Mouse (Mus musculus): Measurements from ENCODE around the gene Adprh. TPM values are rescaled to one million over a fixed set of nuclear protein-coding genes. Genes with fewer than 3 reads are reported as not detected.

Gene Adprh
- 10 to 100 TPM; 41.1 to 42.7 TPM for total RNA-seq (2023)

GRCm38 (mm10) chr16:38452442-38453202 is at the start of gene Adprh:
Gene Adprh, minus strand, starts transcription at chr16:38452703.

DNA sequence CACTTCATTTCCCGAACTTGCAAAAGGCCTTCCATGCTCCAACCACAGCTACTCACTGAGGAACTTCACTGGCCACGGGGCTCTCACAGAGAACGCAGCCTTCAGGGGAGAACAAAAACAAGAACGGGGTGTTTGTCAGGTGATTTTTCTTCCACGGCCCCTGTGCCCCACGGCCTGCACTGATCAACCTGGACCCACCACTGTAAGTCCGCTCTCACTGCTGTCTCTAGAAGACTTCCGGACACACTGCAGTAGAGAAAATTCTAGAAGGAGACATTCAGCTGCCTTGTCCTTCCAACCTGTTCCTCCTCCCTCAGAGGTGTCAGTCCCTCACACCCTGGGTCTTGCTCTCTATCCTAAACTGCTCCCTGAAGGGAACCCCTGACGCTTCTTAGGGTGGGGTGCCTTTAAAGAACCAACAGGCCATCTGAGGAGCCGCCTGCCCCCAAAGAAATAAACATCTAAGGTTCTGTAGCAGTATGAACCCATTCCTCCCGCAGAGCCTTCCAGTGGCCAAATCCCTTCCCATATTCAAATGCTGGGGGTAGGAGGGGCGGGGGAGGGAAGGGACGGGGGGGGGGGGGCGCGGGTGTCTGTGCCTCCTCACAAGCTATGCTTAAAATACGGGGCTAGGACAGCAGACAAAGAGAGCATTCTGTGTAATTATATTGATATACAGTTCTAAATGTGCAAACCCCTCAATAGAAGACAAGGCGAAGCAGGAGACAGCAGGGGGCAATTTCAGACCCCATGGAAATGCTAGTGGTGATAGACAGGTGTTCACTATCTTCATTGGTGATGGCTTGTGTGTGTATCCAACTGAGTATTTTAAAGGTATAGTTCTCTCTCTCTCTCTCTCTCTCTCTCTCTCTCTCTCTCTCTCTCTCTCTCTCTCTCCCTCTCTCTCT is 3.3 kb upstream of the Adprh start, which contains the start of gene Cd80:
TSS of gene Cd80 (plus strand) at position 51 of the 908 bp plus-strand sequence.

GRCm38 (mm10) chr16:38432498-38433425 is 19.7 kb downstream of the Adprh start, which contains the start of gene Pla1a:
Gene Pla1a, minus strand, starts transcription at chr16:38433145.

Other genes with a start within 250 kb of the Adprh start
- gene Nr1i2, start 157.9 kb downstream of the Adprh start, total RNA-seq (2023), result not detected
- gene Maats1, start 110.6 kb downstream of the Adprh start, total RNA-seq (2023), result not detected
- 10 to 100 TPM; 80.4 to 80.6 TPM for gene Cox17, start 105.7 kb downstream of the Adprh start, total RNA-seq (2023)
- not detected for gene Gm21987, start 105.7 kb downstream of the Adprh start, total RNA-seq (2023)
- 1 to 10 TPM; 4.3 to 4.5 TPM for gene Popdc2, start 90.5 kb downstream of the Adprh start, total RNA-seq (2023)
- gene Pla1a, start 19.6 kb downstream of the Adprh start, total RNA-seq (2023), result under 1 TPM; 0.20 to 0.22 TPM
- gene Cd80, start 2.9 kb upstream of the Adprh start, total RNA-seq (2023), result 10 to 100 TPM; 12.3 to 25.8 TPM
- 10 to 100 TPM; 11.8 to 13.2 TPM for gene Timmdc1, start 70.0 kb upstream of the Adprh start, total RNA-seq (2023)
- gene Poglut1, start 97.6 kb upstream of the Adprh start, total RNA-seq (2023), result 10 to 100 TPM in 1 of 2 experiments, 1 to 10 TPM in 1; 9.2 to 12.1 TPM
- gene Tmem39a, start 106.0 kb upstream of the Adprh start, total RNA-seq (2023), result 10 to 100 TPM; 37.1 to 44.1 TPM